Mouse (Mus musculus) liver, postnatal 0 days (tissue): ENCODE measurements around the gene Rex1bd.

Experiments used
- CTCF ChIP-seq: sonication (generic); IDR thresholded peaks from 2 replicates; pipeline ENCODE4 v1.5.1; 2016; ENCODE audit warnings: antibody characterized with exemption, low read depth
- EP300 ChIP-seq: IDR thresholded peaks from 2 replicates; pipeline ENCODE4 v1.6.1; 2016; ENCODE audit warnings: antibody characterized with exemption, low read depth, mild to moderate bottlenecking

DNA sequence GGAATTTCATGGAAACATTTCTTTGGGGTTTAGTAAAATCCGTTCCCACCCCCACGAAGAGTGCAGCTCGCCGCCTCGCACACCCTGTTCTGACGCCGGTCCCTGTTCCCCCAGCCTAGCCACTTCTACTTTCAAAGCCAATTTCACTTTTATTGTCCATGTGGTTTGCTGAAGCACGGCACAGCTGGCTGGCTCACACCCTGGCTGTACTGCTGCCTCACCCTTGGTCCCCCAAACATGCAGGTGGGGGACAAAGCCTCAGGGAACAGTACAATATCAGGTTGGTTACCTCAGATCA is 44.1 kb downstream of the Rex1bd start:
- TF ChIP-seq CTCF: no peak
- TF ChIP-seq EP300: no peak
